Comparison of ENCODE assay signal across 23 mouse cellular contexts in genomic region chr17:12710050-12710780, GRCm38 (mm10). TPM values are rescaled to one million over a fixed set of nuclear protein-coding genes. Genes with fewer than 3 reads are reported as not detected.
DNase-seq lines count a peak whose midpoint lies in the region; ATAC-seq lines count a peak whose summit lies in the region.
"Had no signal": no experiment of that assay in that cellular context is flagged by ENCODE, and none has a peak within 500 bp of the region (broad histone marks: within the 10 kb centered on the region; RNA-seq: fewer than 3 reads in every experiment).

No protein-coding gene starts in this region.

- H3K27ac ChIP-seq in embryonic facial prominence, embryonic 15.5 days (replicated peaks) = peak overlapping the region; percentile 61
- no peak overlapping the region for H3K27ac ChIP-seq in midbrain, embryonic 13.5 days
- H3K27ac ChIP-seq: forebrain, embryonic 15.5 days; heart, embryonic 15.5 days; hindbrain, embryonic 12.5 days; intestine, embryonic 15.5 days; liver, embryonic 13.5 days; midbrain, embryonic 10.5 days had no signal

- no peak overlapping the region for H3K4me2 ChIP-seq in embryonic facial prominence, embryonic 15.5 days (replicated peaks)
- no peak overlapping the region for H3K4me2 ChIP-seq in midbrain, embryonic 13.5 days (replicated peaks)
- H3K4me2 ChIP-seq: forebrain, embryonic 15.5 days; heart, embryonic 15.5 days; hindbrain, embryonic 12.5 days; intestine, embryonic 15.5 days; liver, embryonic 13.5 days had no signal

- WGBS in embryonic facial prominence, embryonic 15.5 days = 50% methylated on average over 13 of the region's 13 CpGs
- 83% methylated on average over 13 of the region's 13 CpGs for WGBS in midbrain, embryonic 13.5 days

- peaks cover 40% of the 10 kb centered on the region for H3K4me1 ChIP-seq in embryonic facial prominence, embryonic 15.5 days
- H3K4me1 ChIP-seq in midbrain, embryonic 13.5 days (replicated peaks) = no peaks in the 10 kb centered on the region
- H3K4me1 ChIP-seq: forebrain, embryonic 15.5 days; hindbrain, embryonic 12.5 days; intestine, embryonic 15.5 days; midbrain, embryonic 10.5 days had no signal

- H3K27me3 ChIP-seq in embryonic facial prominence, embryonic 15.5 days = no peaks in the 10 kb centered on the region
- no peaks in the 10 kb centered on the region for H3K27me3 ChIP-seq in midbrain, embryonic 13.5 days
- H3K27me3 ChIP-seq: forebrain, embryonic 15.5 days; heart, embryonic 15.5 days; hindbrain, embryonic 12.5 days; intestine, embryonic 15.5 days had no signal

- H3K36me3 ChIP-seq in embryonic facial prominence, embryonic 15.5 days = peaks cover 55% of the 10 kb centered on the region
- H3K36me3 ChIP-seq in midbrain, embryonic 13.5 days = peaks cover 74% of the 10 kb centered on the region

- peak; percentile 30 for DNase-seq in layer of hippocampus, adult 9-11 months
- no peak for DNase-seq in layer of hippocampus, postnatal 14 days (ENCODE audit: low spot score in 2 of 2)
- peak; percentile 25 for DNase-seq in thymus, postnatal 14 days
- DNase-seq in thymus, adult 18-20 months = no peak
- DNase-seq in right cerebral cortex, postnatal 25 days = peak; percentile 26
- no peak for DNase-seq in kidney, adult 9 months
- DNase-seq: cerebellum, adult 8-10 months; kidney, postnatal 10 days; liver, embryonic 13.5 days; lung, postnatal 14 days had no signal

- ATAC-seq in embryonic facial prominence, embryonic 15.5 days (ENCODE audit: insufficient number of reproducible peaks, low FRiP score, low TSS enrichment, low read depth) = peak; percentile 26; the same call in 1 of the 2 replicates
- no peak for ATAC-seq in midbrain, embryonic 13.5 days
- ATAC-seq: CD4-positive, CD25-positive, alpha-beta regulatory T cell, adult 4 months; forebrain, embryonic 15.5 days; intestine, embryonic 15.5 days had no signal

- H3K4me3 ChIP-seq in embryonic facial prominence, embryonic 15.5 days (replicated peaks) = no peak overlapping the region
- H3K4me3 ChIP-seq in midbrain, embryonic 13.5 days (replicated peaks) = no peak overlapping the region
- H3K4me3 ChIP-seq: erythroblast, embryonic 14.5 days; forebrain, embryonic 15.5 days; heart, embryonic 15.5 days; hindbrain, embryonic 12.5 days; intestine, embryonic 15.5 days; liver, embryonic 13.5 days; midbrain, embryonic 10.5 days had no signal

- no peaks in the 10 kb centered on the region for H3K9me3 ChIP-seq in embryonic facial prominence, embryonic 15.5 days (replicated peaks)
- no peaks in the 10 kb centered on the region for H3K9me3 ChIP-seq in midbrain, embryonic 13.5 days
- H3K9me3 ChIP-seq: forebrain, embryonic 15.5 days; heart, embryonic 15.5 days; hindbrain, embryonic 12.5 days; intestine, embryonic 15.5 days; liver, embryonic 13.5 days; midbrain, embryonic 10.5 days had no signal

- H3K9ac ChIP-seq in embryonic facial prominence, embryonic 15.5 days = no peak overlapping the region
- no peak overlapping the region for H3K9ac ChIP-seq in midbrain, embryonic 13.5 days (replicated peaks)
- H3K9ac ChIP-seq: forebrain, embryonic 15.5 days; heart, embryonic 15.5 days; hindbrain, embryonic 12.5 days; intestine, embryonic 15.5 days; liver, embryonic 13.5 days had no signal

RNA-seq across cellular contexts. Expression of gene Slc22a1, which starts 34.6 kb away (rescaled TPM):
- total RNA-seq in layer of hippocampus, postnatal 14 days (2021) = not detected
- 0.44 and 0.89 TPM in 2 replicates for polyA plus RNA-seq in embryonic facial prominence, embryonic 15.5 days (2015; fragmentation: Nextera tagmentation; extraction: Ambion mirVana)
- not detected in 2 replicates for polyA plus RNA-seq in midbrain, embryonic 13.5 days (2015; fragmentation: Nextera tagmentation; extraction: Ambion mirVana)
- total RNA-seq: gastrocnemius, postnatal 4 days; layer of hippocampus, postnatal 25 days; MEL; neutrophil, adult 5-6 weeks had no signal
- polyA plus RNA-seq: CD4-positive, CD25-positive, alpha-beta regulatory T cell, adult 4 months; erythroblast, embryonic 14.5 days; forebrain, embryonic 15.5 days; hindbrain, embryonic 12.5 days; liver, embryonic 13.5 days; midbrain, embryonic 10.5 days had no signal

RNA-seq across cellular contexts. Expression of gene Igf2r, which starts 59.2 kb away (rescaled TPM):
- total RNA-seq in layer of hippocampus, postnatal 14 days (2021) = 10 to 100 TPM; 28.1 TPM
- 39.8 and 44.2 TPM in 2 replicates for polyA plus RNA-seq in embryonic facial prominence, embryonic 15.5 days (2015; fragmentation: Nextera tagmentation; extraction: Ambion mirVana)
- 11.0 and 11.2 TPM in 2 replicates for polyA plus RNA-seq in midbrain, embryonic 13.5 days (2015; fragmentation: Nextera tagmentation; extraction: Ambion mirVana)

Comparison
In these comparisons a context has a peak if more than half of its experiments do, and no peak if none do; other contexts are left out.
1. DNase-seq: peak in layer of hippocampus, adult 9-11 months (single experiment), thymus, postnatal 14 days (single experiment) and right cerebral cortex, postnatal 25 days (single experiment); none in layer of hippocampus, postnatal 14 days (0 of 2), thymus, adult 18-20 months (0 of 2) and kidney, adult 9 months (single experiment).